Mouse (Mus musculus) limb, embryonic 11.5 days (tissue): ENCODE measurements around the gene Olfr110. TPM values are rescaled to one million over a fixed set of nuclear protein-coding genes. Genes with fewer than 3 reads are reported as not detected.

Experiments used
- ATAC-seq: fragments of 200-750 bp; cut with Nextera tagmentation; 2 replicates; pipeline ENCODE4 v1.8.0; 2017; ENCODE audit warnings: low read depth; ENCODE audit not compliant: insufficient number of reproducible peaks, low FRiP score, low TSS enrichment
- DNase-seq: peaks from one replicate; pipeline ENCODE4 v3.0.0-alpha.2; 2015; ENCODE audit warnings: low spot score
- H3K27ac ChIP-seq: fragments of 300-500 bp; sonication (generic); replicated peaks from 2 replicates; pipeline ENCODE4 v1.5.1; 2014; ENCODE audit warnings: low read depth, mild to moderate bottlenecking, low read length
- H3K27me3 ChIP-seq: fragments of 300-500 bp; sonication (generic); 2 replicates; pipeline ENCODE4 v1.6.1; 2014; ENCODE audit warnings: mild to moderate bottlenecking, low read length, mixed read lengths; ENCODE audit not compliant: control insufficient read depth, insufficient read depth
- H3K36me3 ChIP-seq: fragments of 300-500 bp; sonication (generic); 2 replicates; pipeline ENCODE4 v1.6.1; 2014; ENCODE audit warnings: mild to moderate bottlenecking, low read length, moderate library complexity, mixed read lengths; ENCODE audit not compliant: control insufficient read depth, insufficient read depth
- H3K4me1 ChIP-seq: fragments of 300-500 bp; sonication (generic); 2 replicates; pipeline ENCODE4 v1.6.1; 2014; ENCODE audit warnings: low read length, mixed read lengths; ENCODE audit not compliant: control insufficient read depth, insufficient read depth
- H3K4me2 ChIP-seq: fragments of 300-500 bp; sonication (generic); 2 replicates; pipeline ENCODE4 v1.6.1; 2014; ENCODE audit warnings: low read depth, mild to moderate bottlenecking, moderate library complexity; ENCODE audit not compliant: severe bottlenecking
- H3K4me3 ChIP-seq: fragments of 300-500 bp; sonication (generic); 2 replicates; pipeline ENCODE4 v1.5.1; 2014; ENCODE audit warnings: low read depth, low read length
- H3K9ac ChIP-seq: fragments of 300-500 bp; sonication (generic); 2 replicates; pipeline ENCODE4 v1.6.1; 2014; ENCODE audit warnings: mild to moderate bottlenecking, low read length
- H3K9me3 ChIP-seq: fragments of 300-500 bp; sonication (generic); 2 replicates; pipeline ENCODE4 v1.6.1; 2016; ENCODE audit warnings: low read length; ENCODE audit not compliant: control insufficient read depth
- WGBS: fragments of 180-500 bp; shearing (Covaris S2); extraction: QIAGEN DNeasy Blood & Tissue Kit; methylation state at CpG from one replicate; pipeline ENCODE4 v1.1.7; 2014; 5-methylcytosine and 5-hydroxymethylcytosine counted together
- polyA plus RNA-seq: library from polyadenylated mRNA; unstranded; fragments of >200 nt; fragmentation: Nextera tagmentation; extraction: Ambion mirVana; gene quantifications from 2 replicates; pipeline ENCODE4 v1.2.1, GENCODE M21; 2014

Gene Olfr110
- polyA plus RNA-seq, 1 experiment from 2014 or later = not detected

DNA sequence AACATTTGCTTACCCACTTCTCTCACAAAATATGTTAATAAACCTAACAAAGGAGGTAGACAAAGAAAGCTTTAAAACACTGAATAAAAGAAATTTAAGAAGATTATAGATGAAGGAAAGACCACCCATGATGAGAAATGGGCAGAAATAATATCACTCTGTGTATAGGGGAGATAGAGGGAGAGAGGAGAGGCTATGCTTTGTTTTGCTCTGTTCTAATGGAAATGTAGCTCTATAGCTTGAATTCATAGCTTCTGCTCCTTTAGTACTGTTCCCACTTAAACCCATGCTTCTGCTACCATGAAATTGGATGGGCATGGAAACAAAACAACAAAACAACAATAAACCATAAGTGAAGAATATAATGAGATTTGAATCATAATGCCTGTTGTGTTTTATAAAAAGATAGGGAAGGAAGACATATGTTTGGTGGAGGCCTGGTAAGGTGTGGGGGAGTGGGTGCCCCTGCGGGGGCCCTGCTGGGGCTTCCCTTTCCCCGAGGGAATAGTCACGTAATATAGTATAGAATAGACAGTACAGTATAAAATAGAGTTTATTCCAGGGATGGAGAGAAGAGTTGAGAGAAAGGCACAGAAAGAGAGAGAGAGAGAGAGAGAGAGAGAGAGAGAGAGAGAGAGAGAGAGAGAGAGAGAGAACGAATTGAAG lies 49.3 kb downstream of the Olfr110 start:
- H3K4me1 ChIP-seq = no peaks in the 10 kb centered on the region
- 76% methylated on average over 4 of the region's 4 CpGs for WGBS
- ATAC-seq = no peak

GRCm38 (mm10) chr17:37543800-37544435 lies 51.6 kb downstream of the Olfr110 start:
- H3K27ac ChIP-seq = no peak overlapping the region
- no peak overlapping the region for H3K4me3 ChIP-seq
- 74% methylated on average over 3 of the region's 3 CpGs for WGBS
- H3K9ac ChIP-seq = no peak overlapping the region
- no peaks in the 10 kb centered on the region for H3K27me3 ChIP-seq
- DNase-seq (no peak), ATAC-seq (no peak)
- no peak overlapping the region for H3K4me2 ChIP-seq
- no peaks in the 10 kb centered on the region for H3K4me1 ChIP-seq
- no peaks in the 10 kb centered on the region for H3K9me3 ChIP-seq
- no peaks in the 10 kb centered on the region for H3K36me3 ChIP-seq

More for the DNA sequence above, 49.3 kb downstream of the Olfr110 start:
- no peak overlapping the region for H3K4me3 ChIP-seq
- no peak overlapping the region for H3K9ac ChIP-seq
- no peak for DNase-seq
- no peak overlapping the region for H3K27ac ChIP-seq
- no peaks in the 10 kb centered on the region for H3K9me3 ChIP-seq
- H3K27me3 ChIP-seq = no peaks in the 10 kb centered on the region
- no peaks in the 10 kb centered on the region for H3K36me3 ChIP-seq
- no peak overlapping the region for H3K4me2 ChIP-seq

Other genes with a start within 250 kb of the Olfr110 start
- not detected in 2 replicates for gene Olfr98, start 228.7 kb upstream of the Olfr110 start, polyA plus RNA-seq
- 0.95 and 1.3 TPM in 2 replicates for gene H2-M3, start 222.2 kb upstream of the Olfr110 start, polyA plus RNA-seq
- not detected in 2 replicates for gene Olfr99, start 209.0 kb upstream of the Olfr110 start, polyA plus RNA-seq
- gene Olfr101, start 188.2 kb upstream of the Olfr110 start, polyA plus RNA-seq = not detected in 2 replicates
- not detected in 2 replicates for gene Olfr102, start 175.4 kb upstream of the Olfr110 start, polyA plus RNA-seq
- gene Olfr103, start 152.8 kb upstream of the Olfr110 start, polyA plus RNA-seq = not detected in 2 replicates
- not detected in 2 replicates for gene Olfr104-ps, start 132.9 kb upstream of the Olfr110 start, polyA plus RNA-seq
- not detected in 2 replicates for gene Olfr105-ps, start 113.4 kb upstream of the Olfr110 start, polyA plus RNA-seq
- gene Olfr106-ps, start 102.1 kb upstream of the Olfr110 start, polyA plus RNA-seq = not detected in 2 replicates
- not detected in 2 replicates for gene Olfr107, start 93.2 kb upstream of the Olfr110 start, polyA plus RNA-seq
- gene Olfr108, start 47.0 kb upstream of the Olfr110 start, polyA plus RNA-seq = not detected in 2 replicates
- not detected in 2 replicates for gene Olfr109, start 33.6 kb upstream of the Olfr110 start, polyA plus RNA-seq
- not detected in 2 replicates for gene H2-M2, start 8.9 kb upstream of the Olfr110 start, polyA plus RNA-seq
- not detected in 2 replicates for gene Olfr111, start 15.6 kb downstream of the Olfr110 start, polyA plus RNA-seq
- gene Olfr112, start 77.0 kb downstream of the Olfr110 start, polyA plus RNA-seq = not detected in 2 replicates
- not detected in 2 replicates for gene Olfr113, start 85.2 kb downstream of the Olfr110 start, polyA plus RNA-seq
- gene Olfr114, start 100.3 kb downstream of the Olfr110 start, polyA plus RNA-seq = not detected in 2 replicates
- not detected in 2 replicates for gene Olfr115, start 134.6 kb downstream of the Olfr110 start, polyA plus RNA-seq
- not detected in 2 replicates for gene Olfr116, start 134.7 kb downstream of the Olfr110 start, polyA plus RNA-seq
- gene Olfr117, start 171.3 kb downstream of the Olfr110 start, polyA plus RNA-seq = not detected in 2 replicates
- not detected in 2 replicates for gene Olfr118, start 174.5 kb downstream of the Olfr110 start, polyA plus RNA-seq
- not detected in 2 replicates for gene Olfr119, start 204.1 kb downstream of the Olfr110 start, polyA plus RNA-seq
- gene Olfr120, start 229.3 kb downstream of the Olfr110 start, polyA plus RNA-seq = not detected in 2 replicates